Mouse (Mus musculus) spleen, adult 2 months (tissue): ENCODE measurements around the gene Gne. TPM values are rescaled to one million over a fixed set of nuclear protein-coding genes. Genes with fewer than 3 reads are reported as not detected.
A peak's percentile ranks its signal among the peaks of the same experiment; 100 is the strongest.
"Not testable (repeated sequence)": the region's sequence is repeated elsewhere in the genome, so short reads cannot be mapped to it uniquely, and the experiment has no call there.

Experiments used
- DNase-seq, 2 experiments: peaks; one replicate each; pipeline versions ENCODE4 v3.0.0 to v3.0.0-alpha.2; 2012 to 2021; ENCODE audit warnings: low spot score in 2 of 2, low read depth in 1 of 2
- H3K27ac ChIP-seq: fragments of 200-500 bp; 2 replicates; pipeline ENCODE4 v1.5.1; 2012; ENCODE audit warnings: low read length, inconsistent platforms; ENCODE audit not compliant: insufficient read depth
- H3K27me3 ChIP-seq: fragments of 200-500 bp; 2 replicates; pipeline ENCODE4 v1.6.1; 2012; ENCODE audit warnings: mild to moderate bottlenecking, moderate library complexity, low read length, inconsistent platforms; ENCODE audit not compliant: control insufficient read depth, insufficient read depth
- H3K36me3 ChIP-seq: fragments of 200-500 bp; 2 replicates; pipeline ENCODE4 v1.6.1; 2012; ENCODE audit warnings: mild to moderate bottlenecking, low read length, inconsistent platforms; ENCODE audit not compliant: control insufficient read depth, insufficient read depth
- H3K4me1 ChIP-seq: fragments of 200-500 bp; 2 replicates; pipeline ENCODE4 v1.6.1; 2011; ENCODE audit warnings: inconsistent platforms; ENCODE audit not compliant: control insufficient read depth, insufficient read depth, insufficient read length
- H3K4me3 ChIP-seq: fragments of 200-500 bp; 2 replicates; pipeline ENCODE4 v1.5.1; 2011; ENCODE audit warnings: mild to moderate bottlenecking, inconsistent platforms; ENCODE audit not compliant: insufficient read depth, insufficient read length; ENCODE audit errors: extremely low read depth
- CTCF ChIP-seq: fragments of 200-500 bp; IDR thresholded peaks from 2 replicates; pipeline ENCODE4 v1.5.1; 2011; ENCODE audit warnings: mild to moderate bottlenecking, inconsistent platforms; ENCODE audit not compliant: insufficient read depth, insufficient read length, insufficient replicate concordance; ENCODE audit errors: extremely low read depth
- POLR2A ChIP-seq: fragments of 200-500 bp; IDR thresholded peaks from 2 replicates; pipeline ENCODE4 v1.6.1; 2011; ENCODE audit warnings: low read depth, low read length, inconsistent platforms
- WGBS: fragments of 180-500 bp; shearing (Covaris S2); methylation state at CpG from one replicate; pipeline ENCODE4 v1.1.7; 2018; 5-methylcytosine and 5-hydroxymethylcytosine counted together
- polyA plus RNA-seq: library from polyadenylated mRNA; depleted of rRNA; stranded (reverse); fragments of >200 nt; gene quantifications from 2 replicates; pipeline ENCODE4 v1.2.3, GENCODE M21; 2012

Gene Gne
- polyA plus RNA-seq, 1 experiment: 21.8 TPM

- Histone ChIP-seq H3K36me3 (peaks cover 7% of the 10 kb centered on the region; the same call in 1 of the 2 replicates), H3K27ac (no peak overlapping the region), H3K4me3 (no peak overlapping the region), H3K4me1 (peaks cover 2% of the 10 kb centered on the region; the same call in 1 of the 2 replicates), H3K27me3 (no peaks in the 10 kb centered on the region)
- DNase-seq: no peak
- no peak for TF ChIP-seq POLR2A
- TF ChIP-seq CTCF: no peak
- WGBS: 57% methylated on average over 14 of the region's 14 CpGs
These were observed 21.2 kb downstream of the Gne start for GRCm38 (mm10) chr4:44062816-44063215.

- no peak overlapping the region for H3K27ac ChIP-seq
- H3K4me1 ChIP-seq: peaks cover 2% of the 10 kb centered on the region; the same call in 1 of the 2 replicates
- 38% methylated on average over 9 of the region's 9 CpGs for WGBS
- peaks cover 7% of the 10 kb centered on the region; the same call in 1 of the 2 replicates for H3K36me3 ChIP-seq
- DNase-seq: no peak
- no peaks in the 10 kb centered on the region for H3K27me3 ChIP-seq
- TF ChIP-seq POLR2A: no peak
- no peak for TF ChIP-seq CTCF
- no peak overlapping the region for H3K4me3 ChIP-seq
These were observed 21.9 kb downstream of the Gne start for GRCm38 (mm10) chr4:44062062-44062461.

- WGBS: 81% methylated on average over 13 of the region's 13 CpGs
- DNase-seq: peak in 1 of 2 experiments; percentile 48
- Histone ChIP-seq H3K4me3 (no peak overlapping the region), H3K4me1 (peaks cover 2% of the 10 kb centered on the region; the same call in 1 of the 2 replicates), H3K27me3 (no peaks in the 10 kb centered on the region), H3K27ac (no peak overlapping the region), H3K36me3 (peaks cover 7% of the 10 kb centered on the region; the same call in 1 of the 2 replicates)
- TF ChIP-seq CTCF (no peak), POLR2A (no peak)
These were observed 24.3 kb downstream of the Gne start for GRCm38 (mm10) chr4:44059674-44060073.

GRCm38 (mm10) chr4:44049812-44050211 lies 34.2 kb downstream of the Gne start:
- DNase-seq: no peak
- no peaks in the 10 kb centered on the region for H3K27me3 ChIP-seq
- TF ChIP-seq POLR2A: no peak
- no peaks in the 10 kb centered on the region for H3K4me1 ChIP-seq
- H3K27ac ChIP-seq: no peak overlapping the region
- 93% methylated on average over 5 of the region's 5 CpGs for WGBS
- peaks cover 12% of the 10 kb centered on the region for H3K36me3 ChIP-seq
- no peak overlapping the region for H3K4me3 ChIP-seq

- Histone ChIP-seq H3K4me1 (no peaks in the 10 kb centered on the region), H3K4me3 (no peak overlapping the region), H3K36me3 (peaks cover 23% of the 10 kb centered on the region), H3K27ac (no peak overlapping the region), H3K27me3 (no peaks in the 10 kb centered on the region)
- TF ChIP-seq CTCF: no peak
- no peak for TF ChIP-seq POLR2A
- WGBS: 94% methylated on average over 5 of the region's 5 CpGs
- DNase-seq: no peak
These were observed 37.9 kb downstream of the Gne start for GRCm38 (mm10) chr4:44046066-44046465.

- DNase-seq: peak in 1 of 2 experiments; percentile 27
- Histone ChIP-seq H3K4me1 (no peaks in the 10 kb centered on the region), H3K36me3 (peaks cover 31% of the 10 kb centered on the region), H3K27me3 (no peaks in the 10 kb centered on the region), H3K4me3 (no peak overlapping the region), H3K27ac (peak overlapping the region; percentile 45; the same call in 1 of the 2 replicates)
- no peak for TF ChIP-seq POLR2A
- no peak for TF ChIP-seq CTCF
- 71% methylated on average over 5 of the region's 5 CpGs for WGBS
These were observed 39.2 kb downstream of the Gne start for GRCm38 (mm10) chr4:44044685-44045356.

GRCm38 (mm10) chr4:44043182-44043581 lies 40.8 kb downstream of the Gne start:
- not testable (repeated sequence) for H3K27ac ChIP-seq
- WGBS: 91% methylated on average over 4 of the region's 4 CpGs
- H3K36me3 ChIP-seq: peaks cover 30% of the 10 kb centered on the region

More at GRCm38 (mm10) chr4:44043182-44043581, 40.8 kb downstream of the Gne start:
- not testable (repeated sequence) for H3K4me3 ChIP-seq, H3K27me3 ChIP-seq, H3K4me1 ChIP-seq, DNase-seq
